Mouse (Mus musculus): ENCODE measurements around the gene Lhfpl5. TPM values are rescaled to one million over a fixed set of nuclear protein-coding genes. Genes with fewer than 3 reads are reported as not detected.

Gene Lhfpl5
- total and polyA plus RNA-seq, 2 experiments from 2014 or later = 0.07 TPM; not detected in 1

DNA sequence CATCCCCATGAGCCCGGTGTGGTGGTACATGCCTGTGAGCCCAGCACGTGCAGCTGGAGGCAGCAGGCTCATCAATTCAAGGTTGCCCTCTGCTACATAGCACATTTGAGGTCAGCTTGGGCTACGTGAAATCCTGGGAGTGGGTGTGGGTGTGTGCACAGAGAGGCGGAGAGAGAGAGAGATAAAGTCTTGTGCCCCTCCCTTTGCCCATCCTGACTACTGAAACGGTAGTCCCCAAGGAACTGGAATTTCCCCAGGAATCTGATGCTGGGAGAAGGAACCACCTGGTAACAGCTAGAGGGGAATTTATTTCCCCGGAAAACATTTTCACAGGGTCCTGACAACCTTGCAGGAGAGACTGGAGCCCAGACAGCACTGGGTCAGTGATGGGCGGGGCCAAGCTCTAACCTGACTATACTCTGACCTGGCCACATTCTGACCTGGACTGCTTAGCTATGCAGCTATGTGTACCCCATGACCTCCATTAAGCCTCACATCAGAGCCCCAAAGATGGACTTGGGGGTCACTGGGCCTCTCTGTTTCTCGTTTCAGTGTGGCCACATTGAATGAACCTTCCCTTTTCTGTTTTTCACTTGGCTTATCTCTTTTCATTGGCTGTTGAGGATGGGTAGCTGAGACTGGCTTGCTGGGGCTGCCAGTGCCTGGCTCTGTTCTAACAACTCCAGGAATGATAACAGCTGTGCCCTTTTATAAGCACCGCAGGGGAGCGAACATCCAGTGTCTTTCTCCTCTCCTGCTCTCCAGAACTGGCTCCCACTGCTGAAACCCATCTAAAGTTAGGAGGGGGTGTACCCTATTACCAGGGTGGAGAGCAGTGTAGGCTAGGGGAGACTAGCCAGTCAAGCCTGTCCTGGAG, 53.0 kb downstream of the Lhfpl5 start:
- Histone ChIP-seq H3K36me3 (replicated peaks; ENCODE audit: control insufficient read depth, insufficient read depth, low read length) (no peaks in the 10 kb centered on the region), H3K9ac (replicated peaks; ENCODE audit: low read depth, low read length) (no peak overlapping the region), H3K27ac (ENCODE audit: low read depth) (no peak overlapping the region), H3K4me3 (ENCODE audit: low read depth, low read length) (no peak overlapping the region), H3K4me2 (ENCODE audit: low read depth, low read length) (no peak overlapping the region), H3K9me3 (replicated peaks; ENCODE audit: control insufficient read depth, low read length) (no peaks in the 10 kb centered on the region), H3K27me3 (ENCODE audit: control insufficient read depth, insufficient read depth, low read length) (no peaks in the 10 kb centered on the region), H3K4me1 (ENCODE audit: control insufficient read depth, insufficient read depth) (no peaks in the 10 kb centered on the region)
- DNase-seq (ENCODE audit: low spot score) (no peak), ATAC-seq (ENCODE audit: insufficient read depth, low read depth) (no peak)
- 44% methylated on average over 10 of the region's 10 CpGs for WGBS
- TF ChIP-seq EP300 (IDR thresholded peaks at IDR 0.05; ENCODE audit: low read depth) (no peak), CTCF (IDR thresholded peaks at IDR 0.05; ENCODE audit: low read depth) (no peak)

GRCm38 (mm10) chr17:28629125-28629524, 53.7 kb downstream of the Lhfpl5 start:
- TF ChIP-seq CTCF (IDR thresholded peaks at IDR 0.05; ENCODE audit: low read depth) (no peak), EP300 (IDR thresholded peaks at IDR 0.05; ENCODE audit: low read depth) (no peak)
- H3K4me3 ChIP-seq (ENCODE audit: low read depth, low read length) = no peak overlapping the region
- H3K9me3 ChIP-seq (replicated peaks; ENCODE audit: control insufficient read depth, low read length) = no peaks in the 10 kb centered on the region
- ATAC-seq (ENCODE audit: insufficient read depth, low read depth) = no peak
- no peak overlapping the region for H3K4me2 ChIP-seq (ENCODE audit: low read depth, low read length)
- H3K36me3 ChIP-seq (replicated peaks; ENCODE audit: control insufficient read depth, insufficient read depth, low read length) = no peaks in the 10 kb centered on the region
- H3K4me1 ChIP-seq (ENCODE audit: control insufficient read depth, insufficient read depth) = no peaks in the 10 kb centered on the region
- DNase-seq (ENCODE audit: low spot score) = no peak
- no peak overlapping the region for H3K9ac ChIP-seq (replicated peaks; ENCODE audit: low read depth, low read length)
- no peaks in the 10 kb centered on the region for H3K27me3 ChIP-seq (ENCODE audit: control insufficient read depth, insufficient read depth, low read length)
- no peak overlapping the region for H3K27ac ChIP-seq (ENCODE audit: low read depth)
- 41% methylated on average over 3 of the region's 3 CpGs for WGBS

Small RNAs within 50 kb of the gene (microRNA-seq; reads per million reads assigned to microRNA genes)
- gene Gm25195 = not detected
- gene Mir6969 = not detected

Other genes starting within 250 kb of the Lhfpl5 start
- gene Rpl10a, start 247.2 kb upstream of the Lhfpl5 start, total RNA-seq (2014; rRNA removed; ENCODE audit: low replicate concordance) = 817 and 939 TPM in 2 replicates
- 255 and 273 TPM in 2 replicates for gene Rpl10a, start 247.2 kb upstream of the Lhfpl5 start, polyA plus RNA-seq (2015; fragmentation: Nextera tagmentation; extraction: Ambion mirVana)
- gene Tead3, start 224.8 kb upstream of the Lhfpl5 start, total RNA-seq (2014; rRNA removed; ENCODE audit: low replicate concordance) = 13.1 and 19.7 TPM in 2 replicates
- 3.2 and 3.3 TPM in 2 replicates for gene Tead3, start 224.8 kb upstream of the Lhfpl5 start, polyA plus RNA-seq (2015; fragmentation: Nextera tagmentation; extraction: Ambion mirVana)
- gene Tulp1, start 210.4 kb upstream of the Lhfpl5 start, total RNA-seq (2014; rRNA removed; ENCODE audit: low replicate concordance) = 0.61 and 5.3 TPM in 2 replicates
- gene Tulp1, start 210.4 kb upstream of the Lhfpl5 start, polyA plus RNA-seq (2015; fragmentation: Nextera tagmentation; extraction: Ambion mirVana) = 0.86 and 1.3 TPM in 2 replicates
- gene Fkbp5, start 58.1 kb upstream of the Lhfpl5 start, total RNA-seq (2014; rRNA removed; ENCODE audit: low replicate concordance) = 19.4 and 37.3 TPM in 2 replicates
- gene Fkbp5, start 58.1 kb upstream of the Lhfpl5 start, polyA plus RNA-seq (2015; fragmentation: Nextera tagmentation; extraction: Ambion mirVana) = 7.6 and 8.3 TPM in 2 replicates
- gene Armc12, start 44.8 kb upstream of the Lhfpl5 start, total RNA-seq (2014; rRNA removed; ENCODE audit: low replicate concordance) = not detected in 2 replicates
- not detected in 2 replicates for gene Armc12, start 44.8 kb upstream of the Lhfpl5 start, polyA plus RNA-seq (2015; fragmentation: Nextera tagmentation; extraction: Ambion mirVana)
- gene Clpsl2, start 26.2 kb upstream of the Lhfpl5 start, total RNA-seq (2014; rRNA removed; ENCODE audit: low replicate concordance) = not detected in 2 replicates
- gene Clpsl2, start 26.2 kb upstream of the Lhfpl5 start, polyA plus RNA-seq (2015; fragmentation: Nextera tagmentation; extraction: Ambion mirVana) = not detected in 2 replicates
- not detected in 2 replicates for gene Clps, start 14.9 kb upstream of the Lhfpl5 start, total RNA-seq (2014; rRNA removed; ENCODE audit: low replicate concordance)
- not detected in 2 replicates for gene Clps, start 14.9 kb upstream of the Lhfpl5 start, polyA plus RNA-seq (2015; fragmentation: Nextera tagmentation; extraction: Ambion mirVana)
- 16.6 and 21.0 TPM in 2 replicates for gene Srpk1, start 47.1 kb downstream of the Lhfpl5 start, total RNA-seq (2014; rRNA removed; ENCODE audit: low replicate concordance)
- 29.3 and 29.9 TPM in 2 replicates for gene Srpk1, start 47.1 kb downstream of the Lhfpl5 start, polyA plus RNA-seq (2015; fragmentation: Nextera tagmentation; extraction: Ambion mirVana)
- not detected in 2 replicates for gene Slc26a8, start 114.6 kb downstream of the Lhfpl5 start, total RNA-seq (2014; rRNA removed; ENCODE audit: low replicate concordance)
- gene Slc26a8, start 114.6 kb downstream of the Lhfpl5 start, polyA plus RNA-seq (2015; fragmentation: Nextera tagmentation; extraction: Ambion mirVana) = 0.29 and 0.36 TPM in 2 replicates
- gene Mapk14, start 115.7 kb downstream of the Lhfpl5 start, total RNA-seq (2014; rRNA removed; ENCODE audit: low replicate concordance) = 29.5 and 47.7 TPM in 2 replicates
- 17.8 and 19.4 TPM in 2 replicates for gene Mapk14, start 115.7 kb downstream of the Lhfpl5 start, polyA plus RNA-seq (2015; fragmentation: Nextera tagmentation; extraction: Ambion mirVana)
- gene AC170998.1, start 150.4 kb downstream of the Lhfpl5 start, total RNA-seq (2014; rRNA removed; ENCODE audit: low replicate concordance) = not detected in 2 replicates
- gene AC170998.1, start 150.4 kb downstream of the Lhfpl5 start, polyA plus RNA-seq (2015; fragmentation: Nextera tagmentation; extraction: Ambion mirVana) = 1.00 and 1.2 TPM in 2 replicates
- 0.65 and 3.8 TPM in 2 replicates for gene Mapk13, start 193.7 kb downstream of the Lhfpl5 start, total RNA-seq (2014; rRNA removed; ENCODE audit: low replicate concordance)
- 0.78 and 1.1 TPM in 2 replicates for gene Mapk13, start 193.7 kb downstream of the Lhfpl5 start, polyA plus RNA-seq (2015; fragmentation: Nextera tagmentation; extraction: Ambion mirVana)
- 4.6 and 27.8 TPM in 2 replicates for gene Brpf3, start 225.4 kb downstream of the Lhfpl5 start, total RNA-seq (2014; rRNA removed; ENCODE audit: low replicate concordance)
- 2.7 and 3.4 TPM in 2 replicates for gene Brpf3, start 225.4 kb downstream of the Lhfpl5 start, polyA plus RNA-seq (2015; fragmentation: Nextera tagmentation; extraction: Ambion mirVana)

Data from heart, postnatal 0 days (tissue).